Mouse (Mus musculus): ENCODE measurements around the gene Tmem243. TPM values are rescaled to one million over a fixed set of nuclear protein-coding genes. Genes with fewer than 3 reads are reported as not detected.

Gene Tmem243
- total and polyA plus RNA-seq, 2 experiments from 2014 or later = 3.5 to 10.7 TPM

GRCm38 (mm10) chr5:9068886-9069285, 31.6 kb upstream of the Tmem243 start:
- Histone ChIP-seq H3K4me1 (ENCODE audit: insufficient read depth) (no peaks in the 10 kb centered on the region), H3K36me3 (ENCODE audit: insufficient read depth) (no peaks in the 10 kb centered on the region)
- ATAC-seq = peak; percentile 21; the same call in 1 of the 2 replicates

DNA sequence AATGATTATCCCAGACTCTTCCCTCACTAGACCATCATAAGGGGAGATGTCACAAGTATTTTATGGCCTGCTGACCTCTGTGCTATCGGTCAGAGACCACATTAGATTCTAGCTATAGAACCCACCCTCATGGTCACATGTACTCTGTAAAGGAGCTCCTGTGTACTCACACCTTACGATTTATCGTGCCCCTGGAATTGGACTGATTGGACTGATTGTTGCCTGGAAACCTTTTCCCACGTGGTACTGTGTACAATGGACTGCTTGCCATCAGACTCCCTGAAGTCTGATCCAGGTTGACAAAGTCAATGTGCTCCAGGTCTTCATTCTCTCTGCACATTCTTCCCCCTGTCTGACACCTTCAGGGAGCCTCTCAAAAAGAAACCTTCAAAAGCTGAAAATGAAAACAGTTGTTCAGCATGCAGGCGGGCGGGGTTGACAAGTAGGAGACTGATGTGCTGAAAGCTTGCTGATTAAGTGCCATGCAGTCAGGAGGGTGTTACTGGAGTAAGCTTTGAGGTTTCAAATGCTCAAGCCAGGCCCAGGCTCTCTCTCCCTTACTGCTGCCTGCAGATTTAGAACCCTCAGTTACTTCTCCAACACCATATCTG, 30.8 kb upstream of the Tmem243 start:
- no peak for TF ChIP-seq CTCF (IDR thresholded peaks at IDR 0.05; ENCODE audit: low read depth)
- 69% methylated on average over 6 of the region's 6 CpGs for WGBS
- Histone ChIP-seq H3K36me3 (ENCODE audit: insufficient read depth) (no peaks in the 10 kb centered on the region), H3K4me2 (ENCODE audit: low read depth) (no peak overlapping the region), H3K9me3 (ENCODE audit: low read length) (no peaks in the 10 kb centered on the region), H3K27ac (ENCODE audit: low read depth, low read length) (no peak overlapping the region), H3K4me3 (ENCODE audit: low read depth, low read length) (no peak overlapping the region), H3K4me1 (ENCODE audit: insufficient read depth) (no peaks in the 10 kb centered on the region), H3K27me3 (ENCODE audit: insufficient read depth, low read length) (no peaks in the 10 kb centered on the region), H3K9ac (no peak overlapping the region)
- no peak for DNase-seq
- peak; percentile 86 for ATAC-seq

More at GRCm38 (mm10) chr5:9068886-9069285, 31.6 kb upstream of the Tmem243 start:
- WGBS = 34% methylated on average over 2 of the region's 2 CpGs
- Histone ChIP-seq H3K27ac (ENCODE audit: low read depth, low read length) (no peak overlapping the region), H3K4me2 (ENCODE audit: low read depth) (no peak overlapping the region), H3K27me3 (ENCODE audit: insufficient read depth, low read length) (no peaks in the 10 kb centered on the region), H3K9me3 (ENCODE audit: low read length) (no peaks in the 10 kb centered on the region), H3K4me3 (ENCODE audit: low read depth, low read length) (no peak overlapping the region), H3K9ac (no peak overlapping the region)
- peak; percentile 22 for DNase-seq
- TF ChIP-seq CTCF (IDR thresholded peaks at IDR 0.05; ENCODE audit: low read depth) = no peak

GRCm38 (mm10) chr5:9071360-9071759, 29.1 kb upstream of the Tmem243 start:
- Histone ChIP-seq H3K27ac (ENCODE audit: low read depth, low read length) (no peak overlapping the region), H3K9me3 (ENCODE audit: low read length) (no peaks in the 10 kb centered on the region), H3K4me3 (ENCODE audit: low read depth, low read length) (no peak overlapping the region), H3K27me3 (ENCODE audit: insufficient read depth, low read length) (no peaks in the 10 kb centered on the region), H3K36me3 (ENCODE audit: insufficient read depth) (no peaks in the 10 kb centered on the region), H3K4me1 (ENCODE audit: insufficient read depth) (no peaks in the 10 kb centered on the region), H3K4me2 (ENCODE audit: low read depth) (no peak overlapping the region), H3K9ac (no peak overlapping the region)
- DNase-seq (no peak), ATAC-seq (no peak)
- no peak for TF ChIP-seq CTCF (IDR thresholded peaks at IDR 0.05; ENCODE audit: low read depth)
- 80% methylated on average over 3 of the region's 3 CpGs for WGBS

DNA sequence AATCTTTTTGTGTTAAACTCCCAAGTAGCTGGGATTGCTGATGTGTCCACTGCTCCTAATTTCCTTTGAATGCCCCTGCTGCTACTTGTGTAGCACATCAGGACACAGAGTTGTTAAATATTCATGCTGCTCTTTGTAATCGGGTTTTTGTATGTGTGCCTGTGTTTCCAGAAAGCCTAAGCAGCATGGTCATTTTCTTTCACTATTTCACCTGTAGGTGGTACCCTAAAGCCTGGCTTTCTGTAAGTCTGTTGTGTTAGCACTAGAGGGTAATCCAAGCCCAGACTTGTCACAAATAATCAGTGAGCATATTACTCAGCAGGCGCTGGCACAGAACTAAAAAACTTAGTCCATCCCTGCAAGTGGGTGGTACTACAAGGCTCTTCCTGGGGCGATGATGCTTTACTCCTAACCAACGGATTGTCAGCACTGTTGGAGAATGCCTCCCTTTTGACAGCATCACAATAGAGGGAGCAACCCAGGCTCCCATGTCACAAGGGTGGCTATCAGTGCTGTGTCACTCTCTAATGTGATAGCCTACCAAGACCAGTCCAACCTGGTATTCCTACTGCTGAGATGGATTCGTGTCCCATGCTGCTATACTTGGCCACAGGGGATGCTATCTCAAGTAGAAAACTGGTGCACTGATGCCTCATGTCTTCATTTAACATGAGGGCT, 27.2 kb upstream of the Tmem243 start:
- no peaks in the 10 kb centered on the region for H3K9me3 ChIP-seq (ENCODE audit: low read length)
- H3K4me2 ChIP-seq (ENCODE audit: low read depth) = no peak overlapping the region
- peak; percentile 34; the same call in 1 of the 2 replicates for TF ChIP-seq CTCF (IDR thresholded peaks at IDR 0.05; ENCODE audit: low read depth)
- no peak for DNase-seq
- no peaks in the 10 kb centered on the region for H3K27me3 ChIP-seq (ENCODE audit: insufficient read depth, low read length)
- no peak overlapping the region for H3K9ac ChIP-seq
- no peaks in the 10 kb centered on the region for H3K36me3 ChIP-seq (ENCODE audit: insufficient read depth)
- H3K27ac ChIP-seq (ENCODE audit: low read depth, low read length) = no peak overlapping the region
- no peak overlapping the region for H3K4me3 ChIP-seq (ENCODE audit: low read depth, low read length)
- H3K4me1 ChIP-seq (ENCODE audit: insufficient read depth) = no peaks in the 10 kb centered on the region
- 39% methylated on average over 5 of the region's 5 CpGs for WGBS
- ATAC-seq = peak; percentile 28

- Histone ChIP-seq H3K36me3 (ENCODE audit: insufficient read depth) (no peaks in the 10 kb centered on the region), H3K4me2 (ENCODE audit: low read depth) (no peak overlapping the region), H3K9me3 (ENCODE audit: low read length) (no peaks in the 10 kb centered on the region), H3K27ac (ENCODE audit: low read depth, low read length) (no peak overlapping the region), H3K4me1 (ENCODE audit: insufficient read depth) (no peaks in the 10 kb centered on the region), H3K27me3 (ENCODE audit: insufficient read depth, low read length) (no peaks in the 10 kb centered on the region), H3K9ac (no peak overlapping the region), H3K4me3 (ENCODE audit: low read depth, low read length) (no peak overlapping the region)
- no peak for ATAC-seq
- TF ChIP-seq CTCF (IDR thresholded peaks at IDR 0.05; ENCODE audit: low read depth) = no peak
- no peak for DNase-seq
These were observed 20.5 kb upstream of the Tmem243 start for GRCm38 (mm10) chr5:9079773-9080501.

DNA sequence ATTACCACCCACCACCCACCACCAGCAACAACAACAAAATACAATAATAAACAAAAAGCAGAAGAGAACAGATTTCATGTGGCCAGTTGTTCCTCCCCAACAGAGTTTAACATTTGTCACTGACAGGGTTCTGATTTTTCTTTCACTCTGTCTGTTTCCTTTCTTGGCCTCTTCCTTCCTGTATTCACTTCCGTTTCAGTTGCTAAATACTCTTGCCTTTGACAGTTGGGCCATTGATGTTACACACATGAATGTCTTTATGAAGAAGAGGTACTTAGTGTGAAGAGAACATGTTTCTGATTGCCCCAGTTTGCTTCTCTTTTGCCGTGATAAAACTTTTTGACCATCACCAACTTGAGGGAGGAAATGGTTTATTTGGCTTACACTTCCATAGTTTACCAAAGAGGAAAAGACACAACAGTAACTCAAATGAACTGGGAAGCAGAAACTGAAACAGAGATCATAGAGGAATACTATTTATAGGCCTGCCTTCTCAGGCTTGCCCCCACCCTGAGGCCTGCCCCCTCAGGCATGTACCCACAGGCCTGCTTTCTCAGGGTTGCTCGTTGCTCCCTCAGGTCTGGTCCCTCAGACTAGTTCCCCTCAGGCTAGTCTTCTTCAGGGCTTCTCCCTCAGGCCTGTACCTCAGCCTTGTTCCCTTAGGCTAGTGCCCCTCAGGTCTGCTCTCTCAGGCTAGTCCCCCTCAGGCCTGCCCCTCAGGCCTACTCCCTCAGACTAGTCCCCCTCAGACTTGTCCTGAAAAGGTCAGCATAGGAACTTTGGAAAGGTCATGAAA, 13.3 kb upstream of the Tmem243 start:
- Histone ChIP-seq H3K4me3 (ENCODE audit: low read depth, low read length) (no peak overlapping the region), H3K9me3 (ENCODE audit: low read length) (no peaks in the 10 kb centered on the region), H3K9ac (no peak overlapping the region), H3K36me3 (ENCODE audit: insufficient read depth) (no peaks in the 10 kb centered on the region), H3K4me1 (ENCODE audit: insufficient read depth) (no peaks in the 10 kb centered on the region), H3K27me3 (ENCODE audit: insufficient read depth, low read length) (no peaks in the 10 kb centered on the region), H3K27ac (ENCODE audit: low read depth, low read length) (no peak overlapping the region), H3K4me2 (ENCODE audit: low read depth) (no peak overlapping the region)
- no peak for TF ChIP-seq CTCF (IDR thresholded peaks at IDR 0.05; ENCODE audit: low read depth)
- 83% methylated on average over 3 of the region's 3 CpGs for WGBS
- DNase-seq (no peak), ATAC-seq (no peak)
